Mouse (Mus musculus): ENCODE data around the gene Hist1h2ak. TPM values are rescaled to one million over a fixed set of nuclear protein-coding genes. Genes with fewer than 3 reads are reported as not detected.

Gene Hist1h2ak
- 4.8 and 5.9 TPM in 2 replicates for polyA plus RNA-seq (2012; rRNA removed)

GRCm38 (mm10) chr13:21753524-21754285 lies at the start of gene Hist1h2ak, which contains the start of gene Hist1h2bn:
Gene Hist1h2ak (minus strand): TSS chr13:21753827.
Gene Hist1h2bn (plus strand): TSS chr13:21754123.

GRCm38 (mm10) chr13:21786899-21787629 lies 33.4 kb upstream of the Hist1h2ak start, which contains the start of the genes Hist1h2an and Hist1h2bp:
Gene Hist1h2an (minus strand): TSS chr13:21787218.
Gene Hist1h2bp (plus strand): TSS chr13:21787461.

GRCm38 (mm10) chr13:21783255-21783617 lies 29.6 kb upstream of the Hist1h2ak start, which contains the start of gene Hist1h3i:
Gene Hist1h3i (minus strand): TSS chr13:21783370.

GRCm38 (mm10) chr13:21779767-21780731 lies 26.4 kb upstream of the Hist1h2ak start, which contains the start of gene Hist1h1b:
Gene Hist1h1b (minus strand): TSS chr13:21780625.

GRCm38 (mm10) chr13:21750159-21751017 lies 3.2 kb downstream of the Hist1h2ak start, which contains the start of gene Hist1h4k:
Gene Hist1h4k (minus strand): TSS chr13:21750505.

GRCm38 (mm10) chr13:21734906-21735767 lies 18.5 kb downstream of the Hist1h2ak start, which contains the start of gene Hist1h4j:
Gene Hist1h4j (plus strand): TSS chr13:21735064.

GRCm38 (mm10) chr13:21721757-21722372 lies 31.8 kb downstream of the Hist1h2ak start, which contains the start of gene Hist1h2bm:
Gene Hist1h2bm (plus strand): TSS chr13:21722044.

GRCm38 (mm10) chr13:21717397-21718357 lies 36.0 kb downstream of the Hist1h2ak start, which contains the start of gene Hist1h3h:
Gene Hist1h3h (plus strand): TSS chr13:21717659.

GRCm38 (mm10) chr13:21715864-21716539 lies 37.6 kb downstream of the Hist1h2ak start, which contains the start of the genes Hist1h2bl and Hist1h2ai:
Gene Hist1h2bl (minus strand): TSS chr13:21716143.
Gene Hist1h2ai (plus strand): TSS chr13:21716422.

Other genes starting within 250 kb of the Hist1h2ak start
- 7.2 and 7.3 TPM in 2 replicates for gene Zkscan8, start 222.7 kb downstream of the Hist1h2ak start, polyA plus RNA-seq (2012; rRNA removed)
- gene Olfr1366, start 211.0 kb downstream of the Hist1h2ak start, polyA plus RNA-seq (2012; rRNA removed), result not detected in 2 replicates
- gene Olfr1535, start 193.9 kb downstream of the Hist1h2ak start, polyA plus RNA-seq (2012; rRNA removed), result not detected in 2 replicates
- gene Olfr1364, start 172.1 kb downstream of the Hist1h2ak start, polyA plus RNA-seq (2012; rRNA removed), result not detected in 2 replicates
- gene Olfr1362, start 139.8 kb downstream of the Hist1h2ak start, polyA plus RNA-seq (2012; rRNA removed), result not detected in 2 replicates
- gene Olfr11, start 111.3 kb downstream of the Hist1h2ak start, polyA plus RNA-seq (2012; rRNA removed), result not detected in 2 replicates
- gene Olfr1361, start 90.4 kb downstream of the Hist1h2ak start, polyA plus RNA-seq (2012; rRNA removed), result not detected in 2 replicates
- gene Olfr1360, start 76.4 kb downstream of the Hist1h2ak start, polyA plus RNA-seq (2012; rRNA removed), result not detected in 2 replicates
- not detected in 2 replicates for gene Olfr1359, start 55.7 kb downstream of the Hist1h2ak start, polyA plus RNA-seq (2012; rRNA removed)
- gene Hist1h2bl, start 37.7 kb downstream of the Hist1h2ak start, polyA plus RNA-seq (2012; rRNA removed), result 1.0 and 1.4 TPM in 2 replicates
- 3.4 and 7.2 TPM in 2 replicates for gene Hist1h2ai, start 37.4 kb downstream of the Hist1h2ak start, polyA plus RNA-seq (2012; rRNA removed)
- 7.7 and 8.9 TPM in 2 replicates for gene Hist1h3h, start 36.2 kb downstream of the Hist1h2ak start, polyA plus RNA-seq (2012; rRNA removed)
- 2.3 and 3.4 TPM in 2 replicates for gene Hist1h2bm, start 31.8 kb downstream of the Hist1h2ak start, polyA plus RNA-seq (2012; rRNA removed)
- gene Hist1h4j, start 18.8 kb downstream of the Hist1h2ak start, polyA plus RNA-seq (2012; rRNA removed), result 4.5 TPM in 2 replicates
- gene Hist1h4k, start 3.3 kb downstream of the Hist1h2ak start, polyA plus RNA-seq (2012; rRNA removed), result 5.4 and 10.0 TPM in 2 replicates
- gene Hist1h2bn, start 296 bp upstream of the Hist1h2ak start, polyA plus RNA-seq (2012; rRNA removed), result 1.6 and 3.0 TPM in 2 replicates
- 0.70 and 1.2 TPM in 2 replicates for gene Hist1h1b, start 26.8 kb upstream of the Hist1h2ak start, polyA plus RNA-seq (2012; rRNA removed)
- gene Hist1h3i, start 29.5 kb upstream of the Hist1h2ak start, polyA plus RNA-seq (2012; rRNA removed), result 6.0 and 8.7 TPM in 2 replicates
- 1.2 and 1.3 TPM in 2 replicates for gene Hist1h2an, start 33.4 kb upstream of the Hist1h2ak start, polyA plus RNA-seq (2012; rRNA removed)
- 0.28 and 0.64 TPM in 2 replicates for gene Hist1h2bp, start 33.6 kb upstream of the Hist1h2ak start, polyA plus RNA-seq (2012; rRNA removed)
- gene Hist1h2bq, start 56.4 kb upstream of the Hist1h2ak start, polyA plus RNA-seq (2012; rRNA removed), result 1.2 and 3.8 TPM in 2 replicates
- not detected in 2 replicates for gene Hist1h2ao, start 56.6 kb upstream of the Hist1h2ak start, polyA plus RNA-seq (2012; rRNA removed)
- gene Hist1h4m, start 57.9 kb upstream of the Hist1h2ak start, polyA plus RNA-seq (2012; rRNA removed), result not detected in 2 replicates
- 7.9 and 9.3 TPM in 2 replicates for gene Hist1h4n, start 78.4 kb upstream of the Hist1h2ak start, polyA plus RNA-seq (2012; rRNA removed)
- gene Hist1h2ap, start 79.7 kb upstream of the Hist1h2ak start, polyA plus RNA-seq (2012; rRNA removed), result 8.6 and 10.7 TPM in 2 replicates
- gene Hist1h2br, start 79.9 kb upstream of the Hist1h2ak start, polyA plus RNA-seq (2012; rRNA removed), result 1.7 and 2.6 TPM in 2 replicates
- 12.3 and 13.4 TPM in 2 replicates for gene Zfp184, start 191.3 kb upstream of the Hist1h2ak start, polyA plus RNA-seq (2012; rRNA removed)
- 0.03 and 0.04 TPM in 2 replicates for gene Pom121l2, start 227.4 kb upstream of the Hist1h2ak start, polyA plus RNA-seq (2012; rRNA removed)